Mouse (Mus musculus): ENCODE data around the gene Pou3f1. TPM values are rescaled to one million over a fixed set of nuclear protein-coding genes. Genes with fewer than 3 reads are reported as not detected.

Pou3f1 gene
- polyA plus RNA-seq, 1 experiment from 2014 or later: 6.8 TPM

DNA sequence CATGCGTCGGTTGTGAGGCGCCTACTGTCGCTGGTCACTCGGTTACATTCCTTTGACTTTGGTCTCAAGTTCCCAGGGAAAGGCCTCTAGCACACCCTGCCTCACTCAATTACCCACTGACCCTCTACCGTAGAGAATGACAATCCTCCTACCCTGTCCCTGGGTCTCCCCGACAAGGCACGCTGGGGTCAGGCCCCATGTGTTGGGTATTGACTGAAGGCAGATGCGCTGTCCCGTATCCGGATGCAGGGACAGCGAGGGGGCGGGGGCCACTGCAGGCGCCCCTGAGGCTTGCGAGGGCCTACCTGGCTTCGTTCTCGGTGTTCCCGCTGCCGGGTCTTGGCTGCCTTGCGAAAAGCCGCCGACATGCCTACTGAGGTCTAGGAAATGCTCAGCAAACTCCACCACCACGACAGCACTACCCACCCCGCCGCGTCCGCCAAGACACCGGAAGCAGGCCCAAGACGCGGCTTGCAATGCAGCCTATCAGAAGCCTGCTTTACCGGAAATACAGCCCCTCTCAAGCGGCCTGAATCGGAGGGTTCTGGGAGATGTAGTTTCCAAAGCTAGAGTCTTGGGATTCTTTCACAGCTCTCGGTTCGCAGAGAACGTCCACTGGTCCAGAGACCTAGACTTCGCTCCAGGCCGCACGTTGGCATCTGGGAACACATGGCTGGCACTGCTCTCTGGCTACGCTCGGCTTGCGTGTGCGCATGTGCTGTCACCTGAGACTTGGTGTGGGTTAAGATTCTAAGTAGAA lies 36.7 kb downstream of the Pou3f1 start, which contains the start of gene Utp11:
Gene Utp11 (minus strand): TSS at position 466 of the 760 bp plus-strand sequence.
- no peaks in the 10 kb centered on the region for H3K9me3 ChIP-seq (replicated peaks)
- peak; percentile 96 for ATAC-seq (ENCODE audit: low FRiP score)
- H3K4me2 ChIP-seq: peak within 1 kb of the TSS; percentile 79
- peaks cover 28% of the 10 kb centered on the region for H3K4me1 ChIP-seq
- peak within 1 kb of the TSS; percentile 86 for H3K4me3 ChIP-seq (replicated peaks)
- peaks cover 20% of the 10 kb centered on the region for H3K27me3 ChIP-seq (replicated peaks)
- H3K27ac ChIP-seq (replicated peaks): peak within 1 kb of the TSS; percentile 79
- H3K9ac ChIP-seq (replicated peaks): peak within 1 kb of the TSS; percentile 93
- WGBS: under 1% methylated on average over 43 of the region's 43 CpGs
- no peaks in the 10 kb centered on the region; the same call in none of the 2 replicates for H3K36me3 ChIP-seq

DNA sequence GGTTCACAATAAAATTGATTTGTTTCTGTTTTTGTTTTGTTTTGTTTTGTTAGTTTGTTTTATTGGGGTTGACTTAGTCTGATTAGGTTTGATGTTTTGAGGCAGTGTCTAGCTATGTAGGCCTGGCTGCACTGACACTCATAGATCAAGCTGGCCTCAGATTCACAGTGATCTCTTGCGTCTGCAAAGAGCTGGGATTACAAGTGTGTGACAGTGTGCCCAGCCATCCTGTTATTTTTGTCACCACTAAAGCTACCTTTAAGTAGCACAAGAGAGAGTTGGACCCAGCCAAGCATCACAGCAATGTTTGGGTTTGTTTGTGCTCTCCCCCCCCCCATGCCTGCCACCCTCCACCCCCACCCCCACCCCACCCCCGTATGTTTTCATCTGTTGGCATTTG lies 38.0 kb downstream of the Pou3f1 start:
- Histone ChIP-seq H3K9ac (replicated peaks) (no peak overlapping the region), H3K9me3 (replicated peaks) (no peaks in the 10 kb centered on the region), H3K27me3 (replicated peaks) (peaks cover 27% of the 10 kb centered on the region), H3K4me3 (replicated peaks) (no peak overlapping the region), H3K4me2 (no peak overlapping the region), H3K36me3 (no peaks in the 10 kb centered on the region), H3K4me1 (peaks cover 28% of the 10 kb centered on the region), H3K27ac (replicated peaks) (no peak overlapping the region)
- WGBS: 93% methylated on average over 2 of the region's 2 CpGs
- ATAC-seq (ENCODE audit: low FRiP score): no peak

DNA sequence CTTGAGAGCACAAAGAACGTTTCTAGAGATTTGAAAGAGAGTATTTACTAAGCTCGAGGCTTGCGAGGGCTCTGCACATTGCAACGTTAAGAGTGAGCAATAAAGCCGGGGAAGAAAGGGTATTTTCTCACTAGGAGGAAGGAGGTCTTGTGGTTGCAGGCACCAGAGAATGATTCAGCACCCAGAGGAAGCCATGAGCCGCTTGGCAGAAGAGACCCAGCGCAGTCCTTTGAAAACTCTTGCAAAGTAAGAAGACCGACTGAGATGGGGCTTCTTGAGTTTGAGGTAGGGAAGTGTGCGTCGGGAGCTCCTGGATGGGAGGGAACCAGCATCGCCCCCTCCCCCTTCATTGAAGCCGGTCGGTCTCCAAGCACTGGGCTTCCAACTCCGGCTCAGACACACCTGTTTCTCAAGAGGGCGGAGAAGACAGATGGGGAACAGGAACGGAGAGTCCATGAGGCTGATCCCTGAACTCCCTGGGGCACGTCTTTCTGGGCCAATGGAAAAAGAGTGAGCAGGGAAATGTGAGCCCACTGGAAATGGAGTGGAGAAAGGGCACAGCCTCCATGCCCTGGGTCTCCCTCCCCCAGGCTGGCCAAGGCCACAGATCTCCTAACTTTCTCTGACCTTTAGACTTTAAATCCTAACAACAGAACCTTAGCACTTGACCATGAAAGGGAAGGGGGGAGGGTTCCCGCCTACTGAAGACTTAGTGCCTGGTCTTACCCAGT lies 39.3 kb downstream of the Pou3f1 start:
- no peak overlapping the region for H3K4me2 ChIP-seq
- no peak overlapping the region for H3K27ac ChIP-seq (replicated peaks)
- H3K9me3 ChIP-seq (replicated peaks): no peaks in the 10 kb centered on the region
- H3K36me3 ChIP-seq: no peaks in the 10 kb centered on the region
- H3K27me3 ChIP-seq (replicated peaks): peaks cover 39% of the 10 kb centered on the region
- WGBS: 12% methylated on average over 18 of the region's 18 CpGs
- H3K4me3 ChIP-seq (replicated peaks): no peak overlapping the region
- no peak for ATAC-seq (ENCODE audit: low FRiP score)
- peaks cover 36% of the 10 kb centered on the region for H3K4me1 ChIP-seq
- no peak overlapping the region for H3K9ac ChIP-seq (replicated peaks)

DNA sequence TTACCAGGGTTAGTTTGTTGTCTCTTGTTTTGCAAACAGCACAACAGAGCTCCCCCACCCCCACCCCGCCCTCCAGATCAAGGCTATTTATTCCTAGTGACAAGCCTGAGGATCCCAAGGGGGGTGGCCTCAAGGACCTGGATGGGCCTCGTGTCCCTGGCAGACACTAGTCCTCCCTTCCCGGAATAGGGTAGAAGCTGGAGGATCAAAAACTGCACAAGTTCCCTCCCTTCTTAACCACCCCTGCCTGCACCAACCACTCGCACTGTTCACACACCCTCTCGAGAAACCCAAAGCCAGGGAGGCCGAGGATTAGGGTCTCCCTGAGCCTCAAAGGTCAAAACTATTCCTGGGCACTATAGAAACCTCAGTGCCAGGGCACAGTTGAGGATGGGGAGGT lies 43.2 kb downstream of the Pou3f1 start:
- Histone ChIP-seq H3K27ac (replicated peaks) (0 out of 2 replicates have a peak overlapping the region, but pooled peaks have one; percentile 67), H3K9ac (replicated peaks) (peak overlapping the region; percentile 67; the same call in 1 of the 2 replicates), H3K36me3 (no peaks in the 10 kb centered on the region), H3K27me3 (replicated peaks) (peaks cover 48% of the 10 kb centered on the region), H3K4me1 (peaks cover 30% of the 10 kb centered on the region), H3K9me3 (replicated peaks) (no peaks in the 10 kb centered on the region), H3K4me2 (peak overlapping the region; percentile 99), H3K4me3 (replicated peaks) (peak overlapping the region; percentile 60; the same call in 1 of the 2 replicates)
- 11% methylated on average over 6 of the region's 6 CpGs for WGBS
- ATAC-seq (ENCODE audit: low FRiP score): no peak

DNA sequence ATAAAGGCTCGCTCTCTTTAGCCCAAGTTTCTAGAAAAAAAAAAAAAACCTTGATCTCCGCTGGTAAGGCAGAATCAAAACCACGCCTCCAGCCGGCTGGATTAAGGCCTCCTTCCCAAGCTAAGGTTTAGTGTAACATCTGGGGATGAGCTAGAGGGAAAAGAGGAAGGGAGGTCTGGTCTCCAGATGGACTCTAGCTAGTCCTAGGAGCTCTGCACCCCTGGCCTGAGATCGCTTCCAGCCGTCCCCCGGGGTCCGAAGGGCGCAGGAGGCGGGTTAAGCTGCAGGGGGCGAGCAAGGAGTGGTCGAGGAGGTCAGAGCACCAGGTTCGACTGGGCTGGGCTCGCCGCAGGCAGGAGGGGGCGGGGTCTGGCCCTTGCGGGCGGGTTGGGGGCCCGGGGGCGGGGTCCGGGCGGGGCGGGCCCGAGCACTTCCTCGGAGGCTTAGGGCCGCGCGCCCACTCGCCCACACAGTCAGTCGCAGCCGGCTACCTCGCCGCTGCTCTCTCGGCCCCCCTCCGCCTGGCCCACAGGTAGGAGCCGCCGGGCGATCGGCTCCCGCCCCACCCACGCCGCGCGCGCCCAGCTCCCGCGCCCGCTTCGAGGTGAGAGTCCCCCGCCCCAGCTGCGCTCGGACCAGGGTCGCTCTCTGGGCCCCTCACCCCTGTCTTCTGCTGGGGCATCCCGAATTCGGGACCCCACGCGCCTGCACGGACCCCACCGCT lies 43.8 kb downstream of the Pou3f1 start, which contains the start of gene Fhl3:
Gene Fhl3 (plus strand): TSS at position 454 of the 724 bp plus-strand sequence.
- peak; percentile 30; the same call in 1 of the 2 replicates for ATAC-seq (ENCODE audit: low FRiP score)
- Histone ChIP-seq H3K4me2 (peak within 1 kb of the TSS; percentile 99), H3K9ac (replicated peaks) (peak within 1 kb of the TSS; percentile 67), H3K4me1 (peaks cover 35% of the 10 kb centered on the region), H3K36me3 (no peaks in the 10 kb centered on the region), H3K4me3 (replicated peaks) (peak within 1 kb of the TSS; percentile 60), H3K27me3 (replicated peaks) (peaks cover 42% of the 10 kb centered on the region), H3K27ac (replicated peaks) (peak within 1 kb of the TSS; percentile 67), H3K9me3 (replicated peaks) (no peaks in the 10 kb centered on the region)
- under 1% methylated on average over 55 of the region's 59 CpGs for WGBS

DNA sequence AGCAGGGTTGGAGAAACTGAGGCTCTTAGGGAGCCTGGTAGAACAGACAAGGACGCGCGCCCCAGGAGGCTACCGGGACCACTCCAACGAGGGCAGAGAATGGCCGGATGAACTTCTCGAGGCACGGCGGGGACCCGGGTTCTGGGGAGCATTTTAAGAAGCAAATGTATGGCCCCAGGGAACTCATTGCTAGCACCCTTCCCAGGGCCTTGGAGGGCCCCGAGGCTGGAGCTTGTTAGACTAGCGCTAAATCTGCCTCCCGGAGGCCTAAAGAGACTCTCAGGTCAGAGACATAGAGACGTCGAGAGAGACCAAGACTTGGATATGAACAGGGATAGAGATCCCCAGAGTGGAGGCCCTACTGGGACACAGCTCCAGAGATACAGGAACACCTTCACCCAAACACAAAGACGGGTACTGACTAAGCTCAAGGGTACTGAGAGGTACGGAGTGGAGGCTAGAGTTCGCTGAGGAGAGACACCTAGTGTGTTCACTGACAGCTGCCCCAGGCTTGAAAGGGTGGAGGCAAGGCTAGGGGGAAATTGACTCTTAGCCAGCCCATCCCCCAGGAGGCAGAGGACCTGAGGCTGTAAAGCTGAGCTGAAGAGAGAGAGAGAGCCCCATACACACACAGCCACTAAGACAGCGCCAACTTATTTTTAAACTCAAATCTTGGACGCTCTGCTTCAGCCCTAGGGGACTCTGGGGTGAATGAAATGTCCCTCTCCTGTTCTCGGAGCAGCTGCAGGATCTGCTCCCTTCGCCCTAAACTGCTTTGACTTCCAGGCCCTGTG lies 44.6 kb downstream of the Pou3f1 start:
- no peaks in the 10 kb centered on the region for H3K9me3 ChIP-seq (replicated peaks)
- peak overlapping the region; percentile 67 for H3K9ac ChIP-seq (replicated peaks)
- peaks cover 35% of the 10 kb centered on the region for H3K4me1 ChIP-seq
- peak overlapping the region; percentile 60 for H3K4me3 ChIP-seq (replicated peaks)
- no peaks in the 10 kb centered on the region for H3K36me3 ChIP-seq
- peak overlapping the region; percentile 67 for H3K27ac ChIP-seq (replicated peaks)
- peaks cover 34% of the 10 kb centered on the region for H3K27me3 ChIP-seq (replicated peaks)
- peak overlapping the region; percentile 99 for H3K4me2 ChIP-seq
- ATAC-seq (ENCODE audit: low FRiP score): peak; percentile 16; the same call in 1 of the 2 replicates
- WGBS: 3% methylated on average over 22 of the region's 22 CpGs

DNA sequence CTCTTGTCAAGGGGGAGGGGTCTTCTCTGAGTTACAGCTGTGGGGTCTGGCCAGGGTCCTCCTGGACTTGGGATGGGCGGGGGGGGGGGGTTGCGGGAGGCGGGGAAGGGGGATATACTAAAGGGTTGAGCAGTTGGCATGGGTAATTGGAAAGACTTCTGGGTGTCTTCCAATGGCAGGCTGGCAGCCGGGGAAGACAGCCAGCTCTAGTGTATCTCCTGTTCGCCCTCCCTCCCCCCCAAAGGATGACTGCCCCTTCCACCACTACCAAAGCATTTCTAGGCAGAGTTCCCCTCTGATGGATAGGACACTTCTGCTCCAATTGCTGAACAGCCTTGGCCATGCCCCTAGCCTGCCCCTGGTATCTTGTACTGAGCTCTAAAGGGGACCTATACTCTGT lies 45.3 kb downstream of the Pou3f1 start:
- Histone ChIP-seq H3K4me1 (peaks cover 35% of the 10 kb centered on the region), H3K36me3 (no peaks in the 10 kb centered on the region), H3K9ac (replicated peaks) (no peak overlapping the region), H3K27ac (replicated peaks) (peak overlapping the region; percentile 67; the same call in 1 of the 2 replicates), H3K4me2 (peak overlapping the region; percentile 99), H3K27me3 (replicated peaks) (peaks cover 30% of the 10 kb centered on the region), H3K9me3 (replicated peaks) (no peaks in the 10 kb centered on the region), H3K4me3 (replicated peaks) (peak overlapping the region; percentile 60)
- WGBS: 10% methylated on average over 4 of the region's 5 CpGs
- peak; percentile 10; the same call in 1 of the 2 replicates for ATAC-seq (ENCODE audit: low FRiP score)

DNA sequence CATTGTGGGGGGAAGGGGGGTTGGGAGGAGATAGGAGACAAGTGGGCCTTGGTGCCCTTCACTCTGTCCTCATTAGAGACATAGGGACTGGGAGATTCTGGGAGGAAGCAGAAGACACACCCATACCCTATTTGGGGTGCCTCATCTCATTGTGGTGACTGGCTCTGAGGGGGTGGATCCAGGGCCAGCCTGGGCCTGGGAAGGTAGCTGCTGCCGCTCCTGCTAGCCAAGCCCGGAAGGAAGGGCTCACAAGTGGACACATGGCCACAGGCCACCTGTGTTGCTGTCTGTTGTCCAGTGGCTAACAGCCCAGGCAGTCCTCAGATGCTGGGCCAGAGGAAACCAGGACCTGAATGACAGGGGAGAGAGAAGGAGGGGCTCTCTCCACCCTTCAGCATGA lies 46.8 kb downstream of the Pou3f1 start:
- WGBS: 48% methylated on average over 2 of the region's 2 CpGs
- H3K4me1 ChIP-seq: peaks cover 36% of the 10 kb centered on the region
- no peak overlapping the region for H3K4me3 ChIP-seq (replicated peaks)
- H3K9me3 ChIP-seq (replicated peaks): no peaks in the 10 kb centered on the region
- H3K27me3 ChIP-seq (replicated peaks): peaks cover 28% of the 10 kb centered on the region
- H3K9ac ChIP-seq (replicated peaks): no peak overlapping the region
- no peaks in the 10 kb centered on the region for H3K36me3 ChIP-seq
- peak overlapping the region; percentile 18; the same call in 1 of the 2 replicates for H3K27ac ChIP-seq (replicated peaks)
- ATAC-seq (ENCODE audit: low FRiP score): no peak
- H3K4me2 ChIP-seq: no peak overlapping the region; the same call in 1 of the 2 replicates

DNA sequence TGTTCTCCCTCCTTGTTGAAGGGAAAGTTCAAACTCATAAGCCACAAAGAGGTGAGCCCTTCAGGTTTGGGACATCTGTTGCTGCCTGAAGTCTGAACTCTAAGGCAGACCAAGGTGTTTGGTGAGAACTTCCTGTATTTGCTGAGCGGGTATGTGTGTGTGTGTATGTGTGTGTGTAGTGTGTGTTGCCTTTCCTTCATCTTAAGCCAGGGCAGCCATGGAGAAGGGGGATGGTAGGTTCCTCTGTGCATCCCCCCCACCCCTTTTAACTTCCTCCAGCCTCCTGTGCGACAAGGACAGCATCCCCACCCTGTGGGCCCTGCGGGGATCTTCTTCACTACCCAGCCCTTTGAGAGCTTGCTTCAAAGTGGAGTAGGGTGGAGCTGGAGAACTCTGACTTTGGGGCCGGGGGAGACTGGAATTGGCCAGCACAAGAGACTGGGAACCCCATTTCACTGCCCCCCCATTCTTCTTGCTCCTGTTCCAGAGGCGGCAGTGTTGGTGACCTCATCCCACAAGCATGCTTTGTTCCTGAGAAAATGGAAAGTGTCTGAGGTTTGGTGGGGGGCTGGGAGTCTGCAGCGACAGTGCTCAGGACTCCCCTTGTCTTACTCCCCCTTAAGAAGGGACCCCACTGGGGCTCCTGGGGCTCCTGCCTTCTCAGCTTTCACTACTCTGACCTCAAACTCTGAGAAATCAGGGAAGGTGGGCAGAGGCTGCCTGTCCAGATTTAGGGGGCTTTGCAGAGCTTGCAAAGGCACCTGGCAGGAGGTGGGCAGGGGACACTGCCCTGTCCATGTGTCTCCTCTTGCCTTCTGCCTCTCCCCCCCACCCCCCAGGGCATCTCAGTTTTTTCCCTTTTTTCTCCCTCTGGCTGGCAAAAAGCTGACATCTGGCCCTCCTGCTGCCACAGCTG lies 47.5 kb downstream of the Pou3f1 start:
- H3K27me3 ChIP-seq (replicated peaks): peaks cover 28% of the 10 kb centered on the region
- WGBS: 12% methylated on average over 6 of the region's 6 CpGs
- H3K4me3 ChIP-seq (replicated peaks): no peak overlapping the region
- H3K4me1 ChIP-seq: peaks cover 43% of the 10 kb centered on the region
- no peaks in the 10 kb centered on the region for H3K9me3 ChIP-seq (replicated peaks)
- no peak overlapping the region; the same call in 1 of the 2 replicates for H3K9ac ChIP-seq (replicated peaks)
- peak overlapping the region; percentile 1; the same call in 1 of the 2 replicates for H3K4me2 ChIP-seq
- peak overlapping the region; percentile 68 for H3K27ac ChIP-seq (replicated peaks)
- no peak for ATAC-seq (ENCODE audit: low FRiP score)
- H3K36me3 ChIP-seq: no peaks in the 10 kb centered on the region
